Mouse (Mus musculus): ENCODE measurements around the gene Anxa6. TPM values are rescaled to one million over a fixed set of nuclear protein-coding genes. Genes with fewer than 3 reads are reported as not detected.

Anxa6 gene
- total and polyA plus RNA-seq, 2 experiments from 2014 or later: 37.6 to 51.5 TPM

- WGBS: 69% methylated on average over 6 of the region's 6 CpGs
- DNase-seq (ENCODE audit: low spot score) (no peak), ATAC-seq (ENCODE audit: low FRiP score) (no peak)
- no peak overlapping the region for H3K4me2 ChIP-seq (ENCODE audit: low read depth, low read length, poor library complexity, severe bottlenecking)
- peaks cover 17% of the 10 kb centered on the region for H3K4me1 ChIP-seq (ENCODE audit: insufficient read depth, low read length)
- no peak overlapping the region for H3K9ac ChIP-seq (replicated peaks; ENCODE audit: low read length, poor library complexity, severe bottlenecking)
- H3K36me3 ChIP-seq (ENCODE audit: insufficient read depth, low read length): no peaks in the 10 kb centered on the region
- H3K27me3 ChIP-seq (ENCODE audit: insufficient read depth, low read length): no peaks in the 10 kb centered on the region
- no peaks in the 10 kb centered on the region for H3K9me3 ChIP-seq (ENCODE audit: low read length)
- TF ChIP-seq CTCF (IDR thresholded peaks at IDR 0.05): no peak
- peak overlapping the region; percentile 81 for H3K27ac ChIP-seq (ENCODE audit: low read depth, low read length)
- H3K4me3 ChIP-seq (ENCODE audit: low read depth, low read length): no peak overlapping the region
Measured at GRCm38 (mm10) chr11:55021859-55022258, 11.4 kb downstream of the Anxa6 start.

- peaks cover 17% of the 10 kb centered on the region for H3K4me1 ChIP-seq (ENCODE audit: insufficient read depth, low read length)
- no peak overlapping the region for H3K4me3 ChIP-seq (ENCODE audit: low read depth, low read length)
- no peak for TF ChIP-seq CTCF (IDR thresholded peaks at IDR 0.05)
- ATAC-seq (ENCODE audit: low FRiP score): no peak
- peak overlapping the region; percentile 26; the same call in 1 of the 2 replicates for H3K27ac ChIP-seq (ENCODE audit: low read depth, low read length)
- H3K9me3 ChIP-seq (ENCODE audit: low read length): no peaks in the 10 kb centered on the region
- no peak for DNase-seq (ENCODE audit: low spot score)
- no peaks in the 10 kb centered on the region for H3K36me3 ChIP-seq (ENCODE audit: insufficient read depth, low read length)
- no peak overlapping the region for H3K4me2 ChIP-seq (ENCODE audit: low read depth, low read length, poor library complexity, severe bottlenecking)
- no peak overlapping the region for H3K9ac ChIP-seq (replicated peaks; ENCODE audit: low read length, poor library complexity, severe bottlenecking)
- H3K27me3 ChIP-seq (ENCODE audit: insufficient read depth, low read length): no peaks in the 10 kb centered on the region
Measured at GRCm38 (mm10) chr11:55021458-55021857, 11.8 kb downstream of the Anxa6 start.

- no peak for TF ChIP-seq CTCF (IDR thresholded peaks at IDR 0.05)
- H3K4me3 ChIP-seq (ENCODE audit: low read depth, low read length): no peak overlapping the region
- H3K27ac ChIP-seq (ENCODE audit: low read depth, low read length): no peak overlapping the region
- H3K4me1 ChIP-seq (ENCODE audit: insufficient read depth, low read length): peaks cover 20% of the 10 kb centered on the region
- 94% methylated on average over 2 of the region's 2 CpGs for WGBS
- no peak for ATAC-seq (ENCODE audit: low FRiP score)
- H3K27me3 ChIP-seq (ENCODE audit: insufficient read depth, low read length): no peaks in the 10 kb centered on the region
- H3K9ac ChIP-seq (replicated peaks; ENCODE audit: low read length, poor library complexity, severe bottlenecking): no peak overlapping the region
- H3K4me2 ChIP-seq (ENCODE audit: low read depth, low read length, poor library complexity, severe bottlenecking): no peak overlapping the region
- H3K9me3 ChIP-seq (ENCODE audit: low read length): no peaks in the 10 kb centered on the region
- no peak for DNase-seq (ENCODE audit: low spot score)
- H3K36me3 ChIP-seq (ENCODE audit: insufficient read depth, low read length): no peaks in the 10 kb centered on the region
Measured at GRCm38 (mm10) chr11:55019711-55020110, 13.5 kb downstream of the Anxa6 start.

GRCm38 (mm10) chr11:55018034-55018433 is 15.2 kb downstream of the Anxa6 start:
- Histone ChIP-seq H3K9me3 (ENCODE audit: low read length) (no peaks in the 10 kb centered on the region), H3K4me3 (ENCODE audit: low read depth, low read length) (no peak overlapping the region), H3K27me3 (ENCODE audit: insufficient read depth, low read length) (no peaks in the 10 kb centered on the region), H3K36me3 (ENCODE audit: insufficient read depth, low read length) (no peaks in the 10 kb centered on the region; the same call in 1 of the 2 replicates), H3K4me2 (ENCODE audit: low read depth, low read length, poor library complexity, severe bottlenecking) (no peak overlapping the region), H3K9ac (replicated peaks; ENCODE audit: low read length, poor library complexity, severe bottlenecking) (no peak overlapping the region), H3K27ac (ENCODE audit: low read depth, low read length) (no peak overlapping the region), H3K4me1 (ENCODE audit: insufficient read depth, low read length) (peaks cover 8% of the 10 kb centered on the region; the same call in 1 of the 2 replicates)
- 64% methylated on average over 6 of the region's 6 CpGs for WGBS
- DNase-seq (ENCODE audit: low spot score) (no peak), ATAC-seq (ENCODE audit: low FRiP score) (no peak)
- no peak for TF ChIP-seq CTCF (IDR thresholded peaks at IDR 0.05)

GRCm38 (mm10) chr11:55017201-55017600 is 16.0 kb downstream of the Anxa6 start:
- no peak for ATAC-seq (ENCODE audit: low FRiP score)
- H3K4me2 ChIP-seq (ENCODE audit: low read depth, low read length, poor library complexity, severe bottlenecking): no peak overlapping the region
- H3K4me3 ChIP-seq (ENCODE audit: low read depth, low read length): no peak overlapping the region
- H3K27me3 ChIP-seq (ENCODE audit: insufficient read depth, low read length): no peaks in the 10 kb centered on the region
- no peak for DNase-seq (ENCODE audit: low spot score)
- no peak overlapping the region for H3K9ac ChIP-seq (replicated peaks; ENCODE audit: low read length, poor library complexity, severe bottlenecking)
- no peaks in the 10 kb centered on the region for H3K9me3 ChIP-seq (ENCODE audit: low read length)
- H3K4me1 ChIP-seq (ENCODE audit: insufficient read depth, low read length): peaks cover 3% of the 10 kb centered on the region; the same call in 1 of the 2 replicates
- no peak for TF ChIP-seq CTCF (IDR thresholded peaks at IDR 0.05)
- no peak overlapping the region for H3K27ac ChIP-seq (ENCODE audit: low read depth, low read length)
- WGBS: 77% methylated on average over 2 of the region's 2 CpGs
- H3K36me3 ChIP-seq (ENCODE audit: insufficient read depth, low read length): no peaks in the 10 kb centered on the region; the same call in 1 of the 2 replicates

GRCm38 (mm10) chr11:55016758-55017157 is 16.5 kb downstream of the Anxa6 start:
- Histone ChIP-seq H3K9ac (replicated peaks; ENCODE audit: low read length, poor library complexity, severe bottlenecking) (no peak overlapping the region), H3K27me3 (ENCODE audit: insufficient read depth, low read length) (no peaks in the 10 kb centered on the region), H3K4me1 (ENCODE audit: insufficient read depth, low read length) (peaks cover 3% of the 10 kb centered on the region; the same call in 1 of the 2 replicates), H3K36me3 (ENCODE audit: insufficient read depth, low read length) (peaks cover 3% of the 10 kb centered on the region; the same call in 1 of the 2 replicates), H3K4me3 (ENCODE audit: low read depth, low read length) (no peak overlapping the region), H3K4me2 (ENCODE audit: low read depth, low read length, poor library complexity, severe bottlenecking) (no peak overlapping the region), H3K9me3 (ENCODE audit: low read length) (no peaks in the 10 kb centered on the region), H3K27ac (ENCODE audit: low read depth, low read length) (no peak overlapping the region)
- WGBS: 38% methylated on average over 1 of the region's 1 CpGs
- TF ChIP-seq CTCF (IDR thresholded peaks at IDR 0.05): no peak
- ATAC-seq (ENCODE audit: low FRiP score) (no peak), DNase-seq (ENCODE audit: low spot score) (no peak)
